Mouse (Mus musculus) cerebellum, adult (tissue): Measurements from ENCODE around the gene Wdr89.

ENCODE experiments used
- ATAC-seq: cut with Nextera tagmentation; 2 replicates; pipeline ENCODE4 v1.9.2; 2017; ENCODE audit warnings: mild to moderate bottlenecking, moderate library complexity, mixed read lengths; ENCODE audit not compliant: insufficient number of reproducible peaks, low FRiP score, low TSS enrichment

Wdr89 gene

DNA sequence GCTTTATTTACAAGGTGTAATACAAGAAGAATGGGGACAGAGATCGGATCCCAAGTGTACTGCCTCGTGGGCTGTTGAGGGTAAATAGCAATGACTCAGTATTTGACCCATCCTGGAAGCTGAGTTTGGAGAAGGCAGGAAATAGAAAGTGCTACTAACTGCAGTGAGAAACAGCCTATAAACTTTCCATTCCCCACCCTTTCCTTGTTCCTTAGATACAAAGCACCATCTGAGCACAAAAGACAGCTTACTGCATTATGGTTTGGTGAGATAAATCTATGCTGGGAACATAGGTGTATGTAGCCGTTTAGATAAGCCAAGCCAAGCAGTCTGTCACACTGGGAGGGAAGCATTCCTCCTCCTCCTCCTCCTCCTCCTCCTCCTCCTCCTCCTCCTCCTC, 46.5 kb downstream of the Wdr89 start:
- no peak for ATAC-seq

DNA sequence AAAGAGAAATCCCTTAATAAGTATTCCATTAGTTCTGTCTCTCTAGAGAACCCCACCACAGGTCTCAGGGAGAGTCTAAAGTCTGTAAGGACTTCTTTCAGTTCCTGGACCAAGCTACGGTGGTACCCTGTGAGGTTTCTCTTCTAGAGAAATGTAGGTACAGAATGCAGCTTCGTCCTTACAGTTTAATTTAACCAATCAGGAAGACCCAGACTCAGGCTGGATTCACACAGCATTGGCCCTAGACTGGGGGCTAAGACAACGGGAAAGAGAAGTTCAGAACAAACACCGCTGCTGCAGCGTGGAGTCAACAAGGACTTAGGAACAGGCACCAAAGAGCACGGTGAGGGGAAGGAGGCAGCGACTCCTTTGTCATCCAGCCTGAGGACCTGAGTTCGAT, 52.5 kb downstream of the Wdr89 start:
- no peak for ATAC-seq

DNA sequence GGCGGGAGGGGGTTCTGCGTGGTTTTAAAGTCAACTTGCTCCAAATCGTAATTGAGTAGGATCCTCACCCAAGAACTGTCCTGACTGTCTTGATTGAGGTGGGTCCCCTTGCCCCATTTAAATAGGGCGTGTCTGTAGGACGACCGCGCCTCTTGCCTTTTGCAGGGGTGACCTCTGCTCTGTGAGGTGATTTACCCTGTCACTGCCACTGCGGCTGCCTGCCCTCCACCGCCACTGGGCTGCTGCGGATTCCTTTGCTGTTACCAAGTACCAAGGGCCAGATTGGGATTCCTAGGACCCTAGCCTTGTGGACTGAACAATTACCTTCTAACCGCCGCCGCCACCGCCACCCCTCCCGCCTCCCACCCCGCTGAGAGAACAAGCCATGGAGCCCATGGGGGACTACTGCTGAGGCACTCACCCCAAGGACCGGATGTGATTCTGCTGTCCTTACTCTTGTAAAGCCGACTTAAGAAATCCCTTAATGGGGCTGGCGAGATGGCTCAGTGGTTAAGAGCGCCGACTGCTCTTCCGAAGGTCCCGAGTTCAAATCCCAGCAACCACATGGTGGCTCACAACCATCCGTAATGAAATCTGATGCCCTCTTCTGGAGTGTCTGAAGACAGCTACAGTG, 53.1 kb downstream of the Wdr89 start:
- ATAC-seq = no peak

DNA sequence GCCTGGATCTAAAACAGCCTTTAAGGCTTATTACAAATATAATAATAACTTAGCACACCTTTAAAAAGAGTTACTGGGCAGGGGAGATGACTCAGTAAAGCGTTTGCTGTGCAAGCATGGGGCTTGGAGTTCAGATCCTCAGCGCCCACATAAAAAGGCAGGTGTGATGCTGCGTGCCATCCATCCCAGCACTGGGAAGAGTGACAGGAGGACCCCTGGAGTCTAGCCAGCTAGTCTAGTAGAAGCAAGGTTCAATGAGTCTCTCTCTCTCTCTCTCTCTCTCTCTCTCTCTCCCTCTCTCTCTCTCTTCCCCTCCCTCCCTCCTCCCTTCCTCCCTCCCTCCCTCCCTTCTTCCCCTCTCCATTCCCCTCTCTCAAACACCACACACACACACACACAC, 53.8 kb downstream of the Wdr89 start:
- no peak for ATAC-seq

DNA sequence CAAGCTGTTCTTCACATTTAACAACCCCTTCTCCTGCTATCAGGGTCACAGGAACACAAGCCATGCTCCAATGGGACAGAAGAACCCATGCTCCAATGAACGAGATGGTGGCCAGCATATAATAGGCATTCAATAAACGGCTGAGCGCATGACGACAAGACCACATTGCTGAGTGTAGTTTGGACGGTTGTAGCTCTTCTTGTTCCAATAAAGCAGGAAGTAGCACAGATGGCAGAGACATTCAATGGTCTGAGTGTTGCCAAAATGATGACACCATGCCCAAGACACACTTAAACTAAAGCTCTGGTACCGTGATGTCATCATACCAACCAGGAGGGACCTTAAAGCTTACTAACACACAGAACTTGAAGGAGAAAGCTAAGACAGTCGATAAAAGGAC, 56.6 kb downstream of the Wdr89 start:
- peak; percentile 83 for ATAC-seq

DNA sequence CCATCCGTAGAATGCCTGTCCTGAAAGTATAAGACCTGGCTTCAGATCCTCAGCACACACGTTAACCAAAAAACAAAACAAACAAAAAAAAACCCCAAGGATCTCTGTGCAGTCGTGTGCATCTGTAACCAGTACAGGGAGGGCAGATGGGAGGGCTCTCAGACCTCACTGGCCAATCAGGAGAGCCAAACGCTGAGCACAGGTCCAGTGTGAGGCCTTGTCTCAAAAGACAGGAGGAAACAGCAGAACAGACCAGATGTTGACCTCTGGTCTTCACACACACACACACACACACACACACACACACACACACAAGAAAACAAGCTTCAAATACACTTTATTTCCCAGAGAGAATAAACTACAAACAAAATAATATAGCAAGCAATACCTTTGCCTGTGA, 69.8 kb downstream of the Wdr89 start:
- no peak for ATAC-seq

DNA sequence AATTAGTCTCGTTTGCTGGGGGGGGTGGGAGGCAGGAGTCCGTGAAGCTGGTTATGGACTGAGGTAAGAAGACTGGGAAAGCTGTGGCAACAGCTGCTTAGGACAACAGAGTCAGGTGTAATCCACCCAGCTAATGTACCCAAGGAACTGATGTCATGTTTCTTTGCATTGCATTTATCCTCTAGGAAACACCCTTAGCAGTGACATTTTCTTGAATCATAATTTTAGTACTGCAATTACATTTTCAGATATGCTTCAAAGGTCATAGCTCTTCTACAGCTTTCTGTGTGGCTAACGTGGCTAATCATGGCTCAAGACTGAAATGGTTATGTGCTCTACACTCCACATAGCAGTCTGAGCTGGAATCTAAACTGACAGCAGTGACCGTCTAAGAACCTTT, 70.3 kb downstream of the Wdr89 start:
- ATAC-seq = no peak

DNA sequence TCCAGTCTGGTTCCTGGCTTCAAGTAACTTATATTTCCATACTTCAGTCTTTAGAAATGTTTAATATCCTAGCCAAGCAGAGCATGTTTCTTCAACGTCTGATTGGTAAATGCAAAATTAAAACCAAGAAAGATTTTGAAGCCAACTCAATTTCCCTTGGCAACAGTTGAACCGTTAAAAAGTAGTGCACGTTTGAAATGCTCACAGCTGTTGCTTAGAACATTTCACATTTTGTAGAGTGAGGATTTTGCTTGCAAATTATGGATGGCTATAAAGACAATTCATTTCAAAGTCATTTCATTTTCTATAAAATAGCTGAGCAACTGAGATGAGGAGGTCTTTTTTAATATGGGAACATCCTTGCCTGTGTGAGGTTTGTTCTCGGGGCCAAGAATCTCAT, 71.6 kb downstream of the Wdr89 start:
- ATAC-seq = no peak

DNA sequence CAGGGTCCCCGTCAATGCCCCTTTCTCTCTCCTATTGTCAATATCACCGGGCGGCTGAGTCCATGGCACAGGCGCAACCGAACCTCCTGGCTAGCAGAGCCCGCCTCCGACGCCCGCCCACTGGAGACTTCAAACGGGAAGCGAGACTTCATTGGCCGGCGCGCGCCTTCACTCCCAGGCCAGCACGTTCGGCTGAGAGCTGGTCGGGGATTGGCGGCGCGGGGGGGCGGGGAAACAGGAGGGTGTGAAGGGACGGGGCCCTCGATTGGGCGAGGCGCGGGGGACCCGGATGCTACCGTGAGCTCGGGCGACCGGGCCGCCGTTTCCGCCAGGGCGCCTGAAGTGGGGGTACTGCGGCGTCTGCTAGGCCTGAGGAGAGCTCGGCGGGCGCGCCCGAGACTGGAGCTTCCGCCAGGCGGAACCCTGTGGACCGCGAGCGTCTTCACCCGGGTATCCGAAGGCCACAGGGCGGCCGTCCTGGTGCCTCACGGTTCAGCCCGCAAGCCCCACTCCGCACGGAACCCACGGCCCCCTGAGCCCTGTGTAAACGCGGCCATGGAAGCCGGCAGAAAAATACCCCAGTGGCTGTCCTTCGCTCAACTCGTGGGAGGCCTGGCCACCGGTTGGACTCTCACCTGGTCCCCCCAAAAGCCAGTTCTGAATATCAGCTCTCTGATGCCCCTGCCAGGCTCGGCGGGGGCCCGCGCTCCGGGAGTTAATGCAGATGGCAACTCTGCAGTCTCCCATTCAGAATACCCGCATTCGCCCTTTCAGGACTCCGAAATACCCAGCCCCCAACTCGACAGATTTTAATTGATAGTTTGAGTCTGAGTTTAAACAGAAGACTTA, 73.0 kb downstream of the Wdr89 start, which contains the start of gene Ppp2r5e:
Ppp2r5e (minus strand) TSS at position 92 of the 849 bp plus-strand sequence.
- ATAC-seq = peak; percentile 99

DNA sequence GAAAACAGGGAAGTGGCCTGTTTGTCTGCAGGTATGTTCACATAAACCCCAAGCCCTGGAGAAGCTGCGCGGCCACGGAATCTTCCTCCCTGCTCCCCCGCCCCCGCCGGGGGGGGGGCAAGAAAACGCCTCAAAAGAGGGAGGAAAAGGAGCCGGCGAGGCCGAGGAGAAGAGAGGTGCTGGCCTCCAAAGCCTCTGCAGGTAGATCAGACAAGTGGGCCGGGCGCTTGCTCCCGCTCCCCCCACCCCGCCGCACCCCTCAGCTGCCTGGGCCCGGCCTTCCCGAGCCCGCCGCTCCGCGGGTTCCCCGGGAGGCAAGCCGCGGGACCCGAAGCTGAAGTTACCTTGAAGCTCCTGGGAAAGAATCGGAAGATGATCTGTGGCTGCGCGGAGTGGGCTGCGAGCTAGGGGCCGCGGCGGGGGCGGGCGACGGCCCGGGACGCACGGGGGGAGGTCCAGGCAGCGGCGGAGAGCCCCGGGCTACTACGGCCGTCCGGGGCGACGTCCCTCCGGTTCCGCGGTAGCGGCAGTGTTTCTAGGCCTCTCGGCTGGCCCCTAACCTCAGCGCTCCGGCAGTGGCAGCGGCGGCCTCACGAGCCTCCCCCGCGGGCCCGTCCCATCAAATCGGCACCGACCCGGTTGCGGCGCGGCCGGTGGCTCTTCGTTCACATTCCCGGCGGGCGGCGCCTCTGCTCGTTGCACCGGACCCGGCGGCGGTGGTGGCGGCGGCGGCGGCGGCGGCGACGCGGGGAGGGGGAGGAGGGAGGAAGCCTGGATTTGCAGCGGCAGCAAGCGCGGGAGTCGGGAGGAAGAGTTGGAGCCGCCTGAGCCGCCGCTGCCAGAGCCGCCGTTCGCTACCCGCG, 73.8 kb downstream of the Wdr89 start:
- peak; percentile 5; the same call in 1 of the 2 replicates for ATAC-seq

DNA sequence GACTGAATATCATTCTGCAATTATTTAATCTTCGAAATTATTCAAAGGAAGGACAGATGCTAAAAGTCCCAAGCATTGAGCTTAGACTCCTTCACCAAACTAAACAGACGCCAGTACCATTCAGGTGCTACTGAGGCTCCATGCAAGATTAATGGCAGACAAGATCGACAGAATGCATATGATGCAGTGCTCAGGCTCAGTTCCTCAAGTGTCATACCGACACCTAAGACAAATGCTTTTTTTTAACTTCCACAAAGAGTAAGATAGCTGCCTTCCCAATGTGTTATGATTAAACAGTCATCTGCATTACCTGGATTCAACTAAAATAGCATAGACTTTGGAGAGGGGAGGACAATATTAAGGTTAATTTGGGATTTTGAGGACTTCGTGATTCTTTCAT, 74.9 kb downstream of the Wdr89 start:
- ATAC-seq = no peak

DNA sequence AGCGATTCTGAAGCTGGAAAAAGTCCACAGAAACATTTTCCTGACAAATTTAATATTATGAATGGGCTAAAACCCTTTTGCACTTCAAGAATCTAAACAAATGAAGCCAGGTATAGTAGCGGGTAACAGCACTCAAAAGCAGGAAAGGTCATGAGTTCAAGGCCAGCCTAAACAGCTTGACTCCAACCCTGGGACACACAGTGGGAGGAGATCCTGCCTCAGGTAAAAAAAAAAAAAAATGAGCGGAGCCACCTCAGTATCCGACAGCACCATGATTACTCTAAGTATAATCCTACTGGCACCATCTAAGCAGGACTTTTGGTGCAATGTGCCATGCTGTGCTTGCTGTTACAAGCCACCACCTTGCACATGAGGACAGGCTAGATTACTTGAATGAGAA, 75.5 kb downstream of the Wdr89 start:
- ATAC-seq = no peak

DNA sequence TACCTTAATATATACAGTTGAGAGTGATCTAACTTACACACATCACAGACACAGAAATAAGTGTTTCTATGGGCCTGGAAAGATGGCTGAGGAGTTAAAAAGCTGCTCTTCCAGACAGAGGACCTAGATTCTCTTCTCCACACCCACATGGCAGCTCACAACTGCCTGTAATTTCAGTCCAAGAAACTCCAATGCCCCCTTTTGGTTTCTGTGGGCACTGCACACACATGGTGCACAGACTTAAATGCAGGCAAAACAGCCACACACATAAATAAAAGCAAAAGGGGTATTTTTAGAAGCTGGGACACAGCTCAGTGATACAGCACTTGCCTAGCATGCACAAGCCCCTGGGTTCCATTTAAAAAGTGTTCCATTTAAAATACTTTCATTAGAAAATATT, 81.8 kb downstream of the Wdr89 start:
- ATAC-seq = no peak

DNA sequence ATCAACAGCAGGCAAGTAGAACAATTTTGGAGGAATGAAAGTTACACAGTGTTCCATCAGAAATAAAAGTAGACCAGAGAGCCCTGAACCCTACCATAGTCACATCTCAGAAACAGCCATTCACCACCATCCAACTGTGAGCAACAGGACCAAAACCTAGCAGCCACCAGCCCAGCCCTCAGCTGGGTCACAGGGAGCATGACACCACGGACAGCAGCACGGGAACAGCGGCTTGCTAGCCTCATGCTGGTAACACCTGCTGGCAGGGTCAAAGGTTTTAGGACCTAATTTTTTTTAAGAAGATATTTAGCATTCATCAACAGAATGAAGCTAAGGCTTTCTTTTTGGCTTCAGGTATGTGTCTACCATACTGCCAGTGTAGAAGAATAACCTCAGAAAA, 85.6 kb downstream of the Wdr89 start:
- ATAC-seq = no peak
